Mouse (Mus musculus) testis, adult 10 weeks (tissue): ENCODE data around the gene Cd200r1. TPM values are rescaled to one million over a fixed set of nuclear protein-coding genes. Genes with fewer than 3 reads are reported as not detected.

Experiments
- polyA plus RNA-seq: library from polyadenylated mRNA; stranded (reverse); fragments of 350-450 nt; fragmentation: Illumina TruSeq; extraction: RNeasy Lipid Tissue Mini Kit (QIAGEN cat#74804); gene quantifications from one replicate; pipeline ENCODE4 v1.2.3, GENCODE M21; 2014; ENCODE audit warnings: low read depth, low replicate concordance

The Cd200r1 gene
- polyA plus RNA-seq, result 0.35 TPM

DNA sequence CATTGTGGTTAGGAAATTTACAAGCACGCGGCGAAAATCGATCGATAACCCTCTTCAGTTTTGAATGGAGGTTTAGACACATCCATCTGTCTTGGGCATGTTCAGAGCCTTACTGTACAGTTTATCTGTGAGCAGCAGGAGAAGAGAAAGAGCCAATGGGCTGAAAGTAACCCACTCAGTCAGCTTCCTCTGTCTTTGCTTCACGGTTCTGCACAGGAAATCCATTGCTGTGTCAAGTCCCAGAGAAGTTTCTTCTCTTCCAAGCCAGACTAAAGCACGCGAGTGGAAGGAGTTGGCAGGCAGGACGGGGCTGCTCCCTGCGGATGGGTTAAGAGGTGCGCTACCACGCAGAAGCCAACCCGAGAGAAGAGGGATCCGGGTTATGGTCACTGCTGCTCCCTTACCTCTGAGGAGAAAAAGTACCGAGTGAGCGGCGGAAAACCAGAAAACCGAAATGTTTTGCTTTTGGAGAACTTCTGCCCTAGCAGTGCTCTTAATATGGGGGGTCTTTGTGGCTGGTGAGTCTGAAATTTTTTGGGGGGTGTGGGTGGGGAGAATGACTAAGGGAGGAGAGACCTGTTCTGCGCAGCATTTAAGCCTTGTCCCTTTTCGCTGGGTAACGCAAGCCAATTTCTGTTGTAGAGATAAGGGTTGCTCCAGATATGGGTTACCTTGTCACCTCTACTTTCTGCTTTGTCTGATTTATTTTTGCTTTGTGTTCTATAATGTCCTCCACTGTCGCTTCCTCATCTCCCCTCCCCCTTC, at the start of gene Cd200r1:
Gene Cd200r1 (plus strand): TSS at position 182 of the 765 bp plus-strand sequence.

DNA sequence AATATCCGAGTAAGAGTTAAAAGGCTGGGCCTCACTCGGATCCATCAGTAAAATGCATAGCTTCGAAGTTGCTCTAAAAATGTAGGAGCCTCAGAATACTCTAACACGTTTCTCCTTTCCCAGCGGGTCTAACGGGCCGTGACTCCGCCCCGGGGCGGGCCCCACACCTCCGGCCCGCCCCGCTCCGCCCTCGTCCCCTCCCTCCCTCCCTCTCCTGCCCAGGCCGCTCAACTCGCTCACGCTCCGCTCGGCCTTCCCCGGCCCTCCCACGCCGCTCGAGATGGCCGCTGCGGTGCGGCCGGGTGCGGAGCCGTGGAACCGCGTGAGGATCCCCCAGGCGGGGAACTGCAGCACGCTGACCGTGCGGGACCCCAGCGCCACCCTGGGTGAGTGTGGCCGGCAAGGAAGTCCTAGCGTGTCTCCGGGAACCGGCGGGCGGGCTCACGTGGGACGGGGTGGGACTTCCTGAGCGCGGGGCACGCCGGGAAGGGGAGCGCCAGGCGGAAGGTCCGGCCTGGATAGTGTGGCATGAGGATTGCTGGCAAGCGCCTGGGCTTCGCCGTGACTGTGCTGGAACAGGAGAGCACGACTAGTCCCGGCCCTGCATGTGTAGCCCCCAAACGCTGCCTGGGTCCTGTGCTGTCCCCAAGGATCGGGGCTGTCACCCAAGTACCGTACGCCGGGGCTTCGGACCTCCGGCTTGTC, 41.3 kb upstream of the Cd200r1 start, which contains the start of gene Nepro:
Gene Nepro (plus strand): TSS at position 219 of the 705 bp plus-strand sequence.

DNA sequence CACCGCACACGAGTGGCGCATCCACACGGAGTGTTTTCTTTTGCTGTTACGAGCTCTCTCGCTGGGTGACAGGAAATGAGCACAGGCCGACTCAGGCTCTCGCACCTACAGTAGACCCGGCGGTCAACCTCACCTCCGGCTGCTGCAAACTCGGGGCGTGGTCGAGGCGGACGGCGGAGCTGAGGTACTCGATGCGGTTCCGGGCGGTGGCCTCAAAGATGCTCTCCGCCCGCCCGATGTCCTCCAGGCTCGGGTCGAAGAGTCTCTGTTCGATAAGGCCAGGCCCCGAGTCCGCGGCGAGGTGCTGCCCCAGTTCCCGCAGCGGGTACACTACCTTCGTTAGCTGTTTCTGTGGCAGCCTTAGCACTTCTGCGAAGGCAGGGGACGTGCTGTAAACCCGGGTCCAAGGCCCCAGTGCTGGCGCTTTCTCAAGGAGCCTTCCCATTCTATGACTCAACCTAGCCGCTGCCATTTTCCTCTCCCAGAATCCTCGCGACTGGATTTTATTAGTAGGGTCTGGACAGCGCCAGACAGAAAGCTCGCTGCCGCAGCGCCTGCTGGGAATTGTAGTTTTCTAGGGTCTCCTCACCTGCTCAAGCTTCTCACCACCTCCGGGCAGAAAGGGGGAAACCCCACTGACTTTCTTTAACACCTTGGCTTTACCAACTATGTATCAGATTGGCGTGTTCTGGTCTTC, 19.5 kb upstream of the Cd200r1 start, which contains the start of gene Gtpbp8:
Gene Gtpbp8 (minus strand): TSS at position 498 of the 697 bp plus-strand sequence.

DNA sequence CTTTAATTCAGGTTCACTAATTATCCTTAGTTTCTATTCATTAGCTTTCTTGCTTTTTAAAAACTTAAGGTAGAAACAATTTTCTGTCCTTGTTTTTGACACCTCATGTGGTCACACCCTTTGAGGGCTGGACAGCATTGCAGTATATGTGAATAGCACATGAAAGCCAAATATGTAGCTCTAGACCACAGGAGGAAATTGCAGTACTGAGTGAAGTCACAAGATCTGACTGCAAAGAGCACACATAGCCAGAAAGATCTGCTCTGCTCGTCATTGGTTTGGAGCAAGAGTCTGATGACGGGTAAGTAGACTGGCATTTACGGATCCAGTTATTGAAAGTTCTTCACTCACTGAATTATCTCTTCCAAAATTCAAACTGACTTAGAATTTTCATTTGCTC, 46.0 kb downstream of the Cd200r1 start, which contains the start of gene Cd200r4:
Gene Cd200r4 (plus strand): TSS at position 190 of the 400 bp plus-strand sequence.

Other genes with a start within 250 kb of the Cd200r1 start
- 1.3 TPM for gene Boc, start 206.8 kb upstream of the Cd200r1 start, polyA plus RNA-seq
- 14.2 TPM for gene Nepro, start 41.4 kb upstream of the Cd200r1 start, polyA plus RNA-seq
- 31.3 TPM for gene Gtpbp8, start 19.4 kb upstream of the Cd200r1 start, polyA plus RNA-seq
- not detected for gene Cd200r4, start 46.0 kb downstream of the Cd200r1 start, polyA plus RNA-seq
- not detected for gene Cd200r2, start 101.4 kb downstream of the Cd200r1 start, polyA plus RNA-seq
- gene Cd200r3, start 177.9 kb downstream of the Cd200r1 start, polyA plus RNA-seq, result 1.6 TPM